Mouse (Mus musculus) liver, adult 2 months (tissue): ENCODE measurements around the gene Pygo2.

Experiments
- CTCF ChIP-seq: fragments of 200-500 bp; IDR thresholded peaks from 2 replicates; pipeline ENCODE4 v1.5.1; 2011; ENCODE audit warnings: low read depth, low read length, control low read depth
- POLR2A ChIP-seq: fragments of 200-500 bp; IDR thresholded peaks from 2 replicates; pipeline ENCODE4 v1.6.1; 2011; ENCODE audit warnings: low read length, control low read depth; ENCODE audit not compliant: insufficient read depth; ENCODE audit errors: extremely low read depth

- no peak for TF ChIP-seq CTCF
- no peak for TF ChIP-seq POLR2A
Measured at GRCm38 (mm10) chr3:89410864-89411263, 19.1 kb upstream of the Pygo2 start.
